Mouse (Mus musculus): ENCODE measurements around the gene Rapgef4. TPM values are rescaled to one million over a fixed set of nuclear protein-coding genes. Genes with fewer than 3 reads are reported as not detected.

The Rapgef4 gene
- total RNA-seq, 1 experiment = 3.4 TPM

DNA sequence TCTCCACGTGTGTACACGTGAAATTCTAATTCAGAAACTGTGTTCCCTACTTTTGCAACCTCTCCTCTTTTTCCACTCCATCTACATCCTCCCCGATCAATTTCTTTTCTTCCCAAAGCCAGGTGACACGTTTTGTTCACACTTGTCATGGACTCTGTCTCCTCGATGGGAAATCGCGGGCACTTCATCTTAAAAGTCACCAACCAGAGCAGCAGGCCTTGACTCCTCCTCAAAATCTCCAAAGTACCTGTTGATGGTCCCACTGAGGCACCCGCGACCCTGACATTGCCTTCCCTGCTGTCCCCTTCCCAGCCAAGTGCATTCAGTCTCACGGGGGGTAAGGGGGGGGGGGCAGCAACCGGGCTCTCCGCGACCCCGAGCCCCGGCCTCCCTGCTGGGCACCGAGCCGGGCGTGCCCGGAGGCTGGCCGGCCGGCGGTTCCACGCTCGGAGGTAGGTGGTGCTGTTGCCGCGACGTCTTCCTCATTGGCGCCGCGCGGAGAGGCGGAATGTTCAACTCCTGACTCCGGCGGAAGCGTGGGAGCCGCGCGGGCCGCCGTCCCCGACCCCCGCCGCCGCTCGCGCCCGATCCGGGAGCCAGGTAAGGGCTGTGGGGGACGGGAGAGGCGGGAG lies 304.3 kb downstream of the Rapgef4 start, which contains the start of gene Map3k20:
Gene Map3k20, plus strand, starts transcription at position 382 of the 632 bp plus-strand sequence.
- H3K4me3 ChIP-seq (ENCODE audit: insufficient read depth in 1 of 2, low read depth in 1 of 2, low read length in 2 of 2, poor library complexity in 1 of 2, severe bottlenecking in 1 of 2) = peak within 1 kb of the TSS; percentile 77 to 80
- H3K9ac ChIP-seq (ENCODE audit: insufficient read depth, low read depth, low read length, poor library complexity, severe bottlenecking) = peak within 1 kb of the TSS; percentile 82
- 0 out of 4 replicates have a peak, but pooled peaks cover 0 to 3% of the 10 kb centered on the region in 2 experiments for H3K4me1 ChIP-seq (ENCODE audit: control insufficient read depth in 2 of 2, insufficient read depth in 2 of 2, low read length in 2 of 2, poor library complexity in 1 of 2)
- no peak for TF ChIP-seq HCFC1 (IDR thresholded peaks at IDR 0.05; ENCODE audit: borderline replicate concordance, insufficient read depth, low read length)
- TF ChIP-seq ZC3H11A (IDR thresholded peaks at IDR 0.05; ENCODE audit: borderline replicate concordance, low read depth, low read length) = no peak
- no peak for TF ChIP-seq MAFK (IDR thresholded peaks at IDR 0.05; ENCODE audit: insufficient read depth, low read depth, low read length)
- no peak for TF ChIP-seq ZNF384 (IDR thresholded peaks at IDR 0.05; ENCODE audit: low read depth, low read length)
- no peak for TF ChIP-seq CHD2 (IDR thresholded peaks at IDR 0.05; ENCODE audit: low read depth, low read length)
- no peak within 1 kb of the TSS for H3K27ac ChIP-seq (ENCODE audit: insufficient read depth, low read depth, low read length, poor library complexity, severe bottlenecking)
- in situ Hi-C loops (cut with MboI; ENCODE audit: low sequenced_read_pairs in 2 of 2, unreplicated experiment in 2 of 2) = no loop called here
- H3K9me3 ChIP-seq (ENCODE audit: control insufficient read depth, insufficient read depth, low read depth, low read length) = no peaks in the 10 kb centered on the region
- DNase-seq (ENCODE audit: low read depth, low spot score) = no peak
- H3K36me3 ChIP-seq (ENCODE audit: control insufficient read depth, insufficient read depth, low read length, poor library complexity, severe bottlenecking) = no peaks in the 10 kb centered on the region

DNA sequence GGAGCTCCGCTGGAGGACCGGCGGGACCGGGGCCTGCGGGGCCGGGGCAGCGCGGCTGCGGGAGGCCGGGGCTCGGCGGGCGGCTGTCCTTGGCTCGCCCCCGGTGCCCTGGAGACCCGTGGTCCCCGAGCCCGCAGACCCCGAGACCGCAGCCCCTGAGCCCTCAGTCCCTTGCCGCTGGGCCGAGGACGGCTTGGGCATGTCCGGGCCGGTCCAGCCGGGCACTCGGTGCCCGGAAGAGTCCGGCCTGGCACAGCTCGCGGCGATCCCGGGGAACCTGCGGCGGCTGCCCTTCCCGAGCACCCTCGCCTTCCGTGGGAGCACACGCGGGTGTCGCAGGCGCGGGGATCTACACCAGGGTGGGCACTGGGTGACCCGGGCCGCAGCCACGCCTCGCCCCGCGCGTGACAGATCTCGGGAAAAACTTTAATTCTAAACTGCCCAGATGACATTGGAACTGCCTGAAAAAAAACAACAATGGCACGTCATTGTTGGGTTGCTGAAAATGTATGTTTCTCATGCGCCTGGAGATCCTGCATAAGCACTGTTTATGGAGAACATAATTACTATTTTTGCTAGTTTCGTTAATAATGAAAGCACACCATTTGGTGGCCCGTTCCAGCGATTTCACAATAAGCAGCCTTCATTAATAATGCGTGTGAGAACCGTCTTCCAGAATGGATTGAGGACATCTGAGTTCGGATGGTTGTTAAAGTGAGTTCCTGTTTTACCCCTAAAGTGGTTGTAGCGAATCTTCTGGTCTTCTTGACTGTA lies 305.0 kb downstream of the Rapgef4 start:
- Histone ChIP-seq H3K36me3 (ENCODE audit: control insufficient read depth, insufficient read depth, low read length, poor library complexity, severe bottlenecking) (no peaks in the 10 kb centered on the region), H3K9ac (ENCODE audit: insufficient read depth, low read depth, low read length, poor library complexity, severe bottlenecking) (peak overlapping the region; percentile 82), H3K27ac (ENCODE audit: insufficient read depth, low read depth, low read length, poor library complexity, severe bottlenecking) (no peak overlapping the region), H3K4me1 (ENCODE audit: control insufficient read depth in 2 of 2, insufficient read depth in 2 of 2, low read length in 2 of 2, poor library complexity in 1 of 2) (0 out of 4 replicates have a peak, but pooled peaks cover 0 to 3% of the 10 kb centered on the region in 2 experiments), H3K9me3 (ENCODE audit: control insufficient read depth, insufficient read depth, low read depth, low read length) (no peaks in the 10 kb centered on the region), H3K4me3 (ENCODE audit: insufficient read depth in 1 of 2, low read depth in 1 of 2, low read length in 2 of 2, poor library complexity in 1 of 2, severe bottlenecking in 1 of 2) (peak overlapping the region; percentile 77 to 80)
- no peak for DNase-seq (ENCODE audit: low read depth, low spot score)
- TF ChIP-seq ZC3H11A (IDR thresholded peaks at IDR 0.05; ENCODE audit: borderline replicate concordance, low read depth, low read length) (no peak), MAFK (IDR thresholded peaks at IDR 0.05; ENCODE audit: insufficient read depth, low read depth, low read length) (no peak), CHD2 (IDR thresholded peaks at IDR 0.05; ENCODE audit: low read depth, low read length) (no peak), HCFC1 (IDR thresholded peaks at IDR 0.05; ENCODE audit: borderline replicate concordance, insufficient read depth, low read length) (no peak), ZNF384 (IDR thresholded peaks at IDR 0.05; ENCODE audit: low read depth, low read length) (no peak)
- in situ Hi-C loops (cut with MboI; ENCODE audit: low sequenced_read_pairs in 2 of 2, unreplicated experiment in 2 of 2) = no loop called here

DNA sequence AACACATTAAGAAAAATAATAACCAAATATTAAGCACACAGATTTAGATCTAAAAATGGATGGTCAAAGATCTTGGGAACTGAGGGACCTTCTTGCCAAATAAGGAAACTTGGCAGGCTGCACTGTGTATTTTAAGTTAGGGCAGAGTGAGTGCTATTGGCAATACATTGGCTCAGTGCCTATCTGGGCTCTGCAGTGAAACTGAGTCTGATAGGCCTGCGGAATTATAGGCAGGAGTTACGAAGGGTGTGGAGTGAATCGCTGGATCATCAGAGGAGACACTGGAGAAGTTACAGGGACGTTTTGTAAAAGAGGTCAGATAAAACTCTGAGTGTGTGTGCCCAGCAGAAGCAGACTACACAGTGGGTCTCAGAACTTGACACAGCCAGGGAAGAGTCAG lies 306.1 kb downstream of the Rapgef4 start:
- Histone ChIP-seq H3K9ac (ENCODE audit: insufficient read depth, low read depth, low read length, poor library complexity, severe bottlenecking) (no peak overlapping the region), H3K36me3 (ENCODE audit: control insufficient read depth, insufficient read depth, low read length, poor library complexity, severe bottlenecking) (no peaks in the 10 kb centered on the region), H3K4me1 (ENCODE audit: control insufficient read depth in 2 of 2, insufficient read depth in 2 of 2, low read length in 2 of 2, poor library complexity in 1 of 2) (0 out of 4 replicates have a peak, but pooled peaks cover 0 to 3% of the 10 kb centered on the region in 2 experiments), H3K27ac (ENCODE audit: insufficient read depth, low read depth, low read length, poor library complexity, severe bottlenecking) (no peak overlapping the region), H3K9me3 (ENCODE audit: control insufficient read depth, insufficient read depth, low read depth, low read length) (no peaks in the 10 kb centered on the region), H3K4me3 (ENCODE audit: insufficient read depth in 1 of 2, low read depth in 1 of 2, low read length in 2 of 2, poor library complexity in 1 of 2, severe bottlenecking in 1 of 2) (no peak overlapping the region)
- TF ChIP-seq ZNF384 (IDR thresholded peaks at IDR 0.05; ENCODE audit: low read depth, low read length) (no peak), HCFC1 (IDR thresholded peaks at IDR 0.05; ENCODE audit: borderline replicate concordance, insufficient read depth, low read length) (no peak), MAFK (IDR thresholded peaks at IDR 0.05; ENCODE audit: insufficient read depth, low read depth, low read length) (no peak), ZC3H11A (IDR thresholded peaks at IDR 0.05; ENCODE audit: borderline replicate concordance, low read depth, low read length) (no peak), CHD2 (IDR thresholded peaks at IDR 0.05; ENCODE audit: low read depth, low read length) (no peak)
- in situ Hi-C loops (cut with MboI; ENCODE audit: low sequenced_read_pairs in 2 of 2, unreplicated experiment in 2 of 2) = no loop called here
- no peak for DNase-seq (ENCODE audit: low read depth, low spot score)

- Histone ChIP-seq H3K27ac (ENCODE audit: insufficient read depth, low read depth, low read length, poor library complexity, severe bottlenecking) (no peak overlapping the region), H3K9ac (ENCODE audit: insufficient read depth, low read depth, low read length, poor library complexity, severe bottlenecking) (no peak overlapping the region), H3K4me1 (ENCODE audit: control insufficient read depth in 2 of 2, insufficient read depth in 2 of 2, low read length in 2 of 2, poor library complexity in 1 of 2) (0 out of 4 replicates have a peak, but pooled peaks cover 0 to 3% of the 10 kb centered on the region in 2 experiments), H3K36me3 (ENCODE audit: control insufficient read depth, insufficient read depth, low read length, poor library complexity, severe bottlenecking) (no peaks in the 10 kb centered on the region), H3K9me3 (ENCODE audit: control insufficient read depth, insufficient read depth, low read depth, low read length) (no peaks in the 10 kb centered on the region), H3K4me3 (ENCODE audit: insufficient read depth in 1 of 2, low read depth in 1 of 2, low read length in 2 of 2, poor library complexity in 1 of 2, severe bottlenecking in 1 of 2) (no peak overlapping the region)
- in situ Hi-C loops (cut with MboI; ENCODE audit: low sequenced_read_pairs in 2 of 2, unreplicated experiment in 2 of 2) = no loop called here
- TF ChIP-seq ZNF384 (IDR thresholded peaks at IDR 0.05; ENCODE audit: low read depth, low read length) = no peak
- DNase-seq (ENCODE audit: low read depth, low spot score) = no peak
These were observed 308.0 kb downstream of the Rapgef4 start for GRCm38 (mm10) chr2:72288932-72289534.

All from ES-E14 (cell line).